Mouse (Mus musculus) liver, embryonic 14.5 days (tissue): ENCODE measurements around the gene Frmd8.

Experiments
- CTCF ChIP-seq: IDR thresholded peaks from 2 replicates; pipeline ENCODE4 v1.5.1; 2016; ENCODE audit warnings: antibody characterized with exemption, low read depth, control low read depth
- EP300 ChIP-seq: IDR thresholded peaks from 2 replicates; pipeline ENCODE4 v1.6.1; 2016; ENCODE audit warnings: antibody characterized with exemption, low read depth

DNA sequence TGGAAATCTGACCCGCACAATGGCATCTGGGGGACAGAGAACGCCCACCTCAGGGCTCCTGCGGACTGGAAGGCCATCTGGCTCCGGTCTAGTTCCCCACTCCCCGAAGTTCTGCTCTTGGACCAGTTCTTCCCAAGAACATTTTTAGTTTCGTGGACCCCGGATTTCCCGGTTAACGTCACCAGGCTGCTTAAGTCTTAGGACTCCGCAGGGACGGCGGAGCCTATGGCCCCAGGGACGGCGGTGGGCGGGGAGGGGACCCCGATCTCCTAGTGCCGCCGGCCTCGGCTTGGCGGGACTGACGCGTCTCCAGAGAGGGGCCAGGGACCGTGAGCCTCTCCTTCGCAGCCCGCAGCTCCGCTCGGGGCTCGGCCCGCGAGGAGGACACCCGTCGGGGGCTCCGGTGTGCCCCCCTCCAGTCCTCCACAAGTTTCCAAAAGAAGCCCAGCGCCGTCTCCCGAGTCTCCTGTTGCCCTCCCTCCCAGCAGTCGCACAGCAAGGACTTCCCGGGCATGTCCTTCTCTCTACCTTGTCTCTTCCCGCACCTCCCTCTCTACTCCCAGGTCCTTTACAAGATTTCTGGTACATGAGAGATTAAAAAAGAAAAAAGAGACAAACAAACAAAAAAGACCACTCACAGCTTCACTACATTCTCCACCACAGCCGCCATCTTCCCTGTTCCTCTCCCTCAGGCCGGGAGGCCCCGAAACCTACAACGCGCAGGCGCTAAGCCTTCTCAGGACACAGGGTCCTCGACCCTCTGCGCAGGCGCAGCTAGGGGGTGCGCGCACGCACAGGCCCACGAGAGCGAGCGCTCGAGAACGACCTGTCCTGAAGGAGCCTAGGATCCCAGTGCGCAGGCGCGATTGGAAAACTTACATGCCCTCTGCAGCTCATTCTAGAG lies 37.3 kb upstream of the Frmd8 start:
- TF ChIP-seq CTCF (peak; percentile 57), EP300 (no peak)
